Comparison of ENCODE assay signal across 8 mouse cellular contexts in the genomic region with DNA sequence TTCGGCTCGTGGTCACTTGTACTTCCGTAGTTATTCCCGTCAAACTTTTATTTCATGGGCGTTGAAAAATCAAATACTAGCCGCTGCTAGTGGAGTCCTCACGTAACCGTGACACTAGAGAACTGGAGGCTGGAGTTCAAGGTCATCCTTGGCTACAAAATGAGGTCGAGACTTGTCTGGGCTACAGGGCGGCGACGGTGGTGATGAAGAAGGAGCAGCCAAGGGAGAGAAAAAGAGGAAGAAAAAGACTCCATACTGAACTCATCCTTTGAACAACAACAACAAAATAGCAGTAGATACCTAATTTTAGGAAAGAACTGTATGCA. TPM values are rescaled to one million over a fixed set of nuclear protein-coding genes. Genes with fewer than 3 reads are reported as not detected.
DNase-seq lines count a peak whose midpoint lies in the region; ATAC-seq and TF ChIP-seq lines count a peak whose summit lies in the region.

No protein-coding gene starts in this region.

- no peak for TF ChIP-seq CTCF in spleen, adult 2 months (IDR thresholded peaks at IDR 0.05; ENCODE audit: extremely low read depth, insufficient read depth, insufficient read length, insufficient replicate concordance)

- under 1% methylated on average over 12 of the region's 12 CpGs for WGBS in spleen, adult 2 months
- under 1% methylated on average over 12 of the region's 12 CpGs for WGBS in midbrain, embryonic 14.5 days

- peak overlapping the region; percentile 100 for H3K4me3 ChIP-seq in spleen, adult 2 months (ENCODE audit: extremely low read depth, insufficient read depth, insufficient read length)
- H3K4me3 ChIP-seq in midbrain, embryonic 14.5 days (replicated peaks; ENCODE audit: low read depth, low read length): peak overlapping the region; percentile 96

- no peaks in the 10 kb centered on the region; the same call in 1 of the 2 replicates for H3K4me1 ChIP-seq in spleen, adult 2 months (ENCODE audit: control insufficient read depth, insufficient read depth, insufficient read length)
- peaks cover 20% of the 10 kb centered on the region for H3K4me1 ChIP-seq in midbrain, embryonic 14.5 days (ENCODE audit: control insufficient read depth, insufficient read depth, low read length)

- H3K27ac ChIP-seq in spleen, adult 2 months (ENCODE audit: insufficient read depth, low read length): peak overlapping the region; percentile 100
- H3K27ac ChIP-seq in midbrain, embryonic 14.5 days (replicated peaks; ENCODE audit: low read depth, low read length): peak overlapping the region; percentile 98

- no peaks in the 10 kb centered on the region for H3K9me3 ChIP-seq in midbrain, embryonic 14.5 days (ENCODE audit: control insufficient read depth, low read length)

- peak overlapping the region; percentile 98 for H3K9ac ChIP-seq in midbrain, embryonic 14.5 days (replicated peaks; ENCODE audit: low read length)

- peak; percentile 28 for ATAC-seq in cerebellum, adult (ENCODE audit: insufficient number of reproducible peaks, low FRiP score, low TSS enrichment)
- peak; percentile 5 for ATAC-seq in inflammation-experienced regulatory T-cells, adult 6 months
- no peak for ATAC-seq in midbrain, embryonic 14.5 days (ENCODE audit: low FRiP score, low TSS enrichment)

- peak overlapping the region; percentile 66 for H3K4me2 ChIP-seq in midbrain, embryonic 14.5 days (ENCODE audit: low read length)

- TF ChIP-seq POLR2A in spleen, adult 2 months (IDR thresholded peaks at IDR 0.05; ENCODE audit: low read depth, low read length): no peak

- no peak for DNase-seq in cerebellum, adult 11-12 months
- DNase-seq in spleen, adult 2 months (ENCODE audit: low read depth in 1 of 2, low spot score in 2 of 2): no peak
- no peak for DNase-seq in spleen, postnatal 14 days (ENCODE audit: low spot score in 2 of 2)
- DNase-seq in midbrain, embryonic 14.5 days: no peak
- DNase-seq in right cerebral cortex, postnatal 14 days: no peak
- DNase-seq in retina, postnatal 1 day: no peak

- H3K27me3 ChIP-seq in spleen, adult 2 months (ENCODE audit: control insufficient read depth, insufficient read depth, low read length): no peaks in the 10 kb centered on the region
- no peaks in the 10 kb centered on the region for H3K27me3 ChIP-seq in midbrain, embryonic 14.5 days (ENCODE audit: control insufficient read depth, insufficient read depth, low read length)

- peaks cover 2% of the 10 kb centered on the region for H3K36me3 ChIP-seq in spleen, adult 2 months (ENCODE audit: control insufficient read depth, insufficient read depth, low read length)
- 0 out of 2 replicates have a peak, but pooled peaks cover 3% of the 10 kb centered on the region for H3K36me3 ChIP-seq in midbrain, embryonic 14.5 days (ENCODE audit: control insufficient read depth, insufficient read depth, low read length)

RNA-seq across cellular contexts. Expression of a gene that starts 0.7 kb away (rescaled TPM):
- polyA plus RNA-seq in spleen, adult 2 months (2012; rRNA removed): 11.1 and 12.8 TPM in 2 replicates
- polyA plus RNA-seq in inflammation-experienced regulatory T-cells, adult 6 months (2017; shearing (Covaris generic)): 10 to 100 TPM; 58.9 to 78.1 (median 63.5) TPM
- 41.9 and 47.5 TPM in 2 replicates for polyA plus RNA-seq in midbrain, embryonic 14.5 days (2014; fragmentation: Nextera tagmentation; extraction: Ambion mirVana)
